Mouse (Mus musculus) liver, embryonic 14.5 days (tissue): ENCODE data around the gene Ptpn13. TPM values are rescaled to one million over a fixed set of nuclear protein-coding genes. Genes with fewer than 3 reads are reported as not detected.

Experiments
- ATAC-seq: fragments of 200-750 bp; cut with Nextera tagmentation; 2 replicates; pipeline ENCODE4 v1.8.0; 2017; ENCODE audit warnings: moderate number of reproducible peaks, mild to moderate bottlenecking, moderate library complexity; ENCODE audit not compliant: insufficient read depth
- DNase-seq, 3 experiments: peaks; one replicate each; pipeline ENCODE4 v3.0.0-alpha.2; 2012 to 2013; ENCODE audit warnings: low read depth in 3 of 3, low spot score in 3 of 3
- H3K27ac ChIP-seq: fragments of 300-500 bp; sonication (generic); 2 replicates; pipeline ENCODE4 v1.5.1; 2014; ENCODE audit warnings: moderate library complexity, mild to moderate bottlenecking, control low read depth, inconsistent platforms
- H3K27me3 ChIP-seq: fragments of 300-500 bp; sonication (generic); 2 replicates; pipeline ENCODE4 v1.6.1; 2014; ENCODE audit warnings: mild to moderate bottlenecking, low read length, moderate library complexity; ENCODE audit not compliant: control insufficient read depth, insufficient read depth
- H3K36me3 ChIP-seq: fragments of 300-500 bp; sonication (generic); replicated peaks from 2 replicates; pipeline ENCODE4 v1.6.1; 2014; ENCODE audit warnings: low read depth; ENCODE audit not compliant: control insufficient read depth, insufficient read depth
- H3K4me1 ChIP-seq, 2 experiments: fragments of 200-500 bp in 1 of 2; fragments of 300-500 bp in 1 of 2; sonication (generic) in 1 of 2; replicated peaks; 2 replicates each; pipeline ENCODE4 v1.6.1; 2012 to 2014; ENCODE audit warnings: antibody characterized with exemption in 1 of 2, inconsistent platforms in 1 of 2, low read length in 1 of 2; ENCODE audit not compliant: control insufficient read depth in 2 of 2, insufficient read depth in 2 of 2
- H3K4me2 ChIP-seq: fragments of 300-500 bp; sonication (generic); 2 replicates; pipeline ENCODE4 v1.6.1; 2014; ENCODE audit warnings: low read depth, mild to moderate bottlenecking, control low read depth, moderate library complexity
- H3K4me3 ChIP-seq, 2 experiments: fragments of 200-500 bp in 1 of 2; fragments of 300-500 bp in 1 of 2; sonication (generic) in 1 of 2; 2 replicates each; pipeline ENCODE4 v1.5.1; 2012 to 2014; ENCODE audit warnings: low read depth in 2 of 2, low read length in 2 of 2, mild to moderate bottlenecking in 2 of 2, control low read depth in 1 of 2, inconsistent platforms in 1 of 2, moderate library complexity in 1 of 2; ENCODE audit not compliant: insufficient read depth in 1 of 2
- H3K9ac ChIP-seq: fragments of 300-500 bp; sonication (generic); replicated peaks from 2 replicates; pipeline ENCODE4 v1.6.1; 2014; ENCODE audit warnings: mild to moderate bottlenecking, control low read depth, moderate library complexity
- H3K9me3 ChIP-seq: fragments of 300-500 bp; sonication (generic); 2 replicates; pipeline ENCODE4 v1.6.1; 2016; ENCODE audit warnings: low read length, mixed read lengths; ENCODE audit not compliant: control insufficient read depth
- CTCF ChIP-seq: IDR thresholded peaks from 2 replicates; pipeline ENCODE4 v1.5.1; 2016; ENCODE audit warnings: antibody characterized with exemption, low read depth, control low read depth
- EP300 ChIP-seq: IDR thresholded peaks from 2 replicates; pipeline ENCODE4 v1.6.1; 2016; ENCODE audit warnings: antibody characterized with exemption, low read depth
- WGBS: fragments of 180-500 bp; shearing (Covaris S2); extraction: QIAGEN DNeasy Blood & Tissue Kit; methylation state at CpG from one replicate; pipeline ENCODE4 v1.1.7; 2014; ENCODE audit not compliant: insufficient replicate concordance; 5-methylcytosine and 5-hydroxymethylcytosine counted together
- polyA plus RNA-seq, 2 experiments: library from polyadenylated mRNA; depleted of rRNA in 1 of 2; stranded (reverse) in 1 of 2; unstranded in 1 of 2; fragments of >200 nt; fragmentation: Nextera tagmentation in 1 of 2; extraction: Ambion mirVana in 1 of 2; gene quantifications; 2 replicates each; pipeline versions ENCODE4 v1.2.1 to v1.2.3; 2012 to 2014

The Ptpn13 gene
- polyA plus RNA-seq, 2 experiments = 0.53 to 1.0 TPM

DNA sequence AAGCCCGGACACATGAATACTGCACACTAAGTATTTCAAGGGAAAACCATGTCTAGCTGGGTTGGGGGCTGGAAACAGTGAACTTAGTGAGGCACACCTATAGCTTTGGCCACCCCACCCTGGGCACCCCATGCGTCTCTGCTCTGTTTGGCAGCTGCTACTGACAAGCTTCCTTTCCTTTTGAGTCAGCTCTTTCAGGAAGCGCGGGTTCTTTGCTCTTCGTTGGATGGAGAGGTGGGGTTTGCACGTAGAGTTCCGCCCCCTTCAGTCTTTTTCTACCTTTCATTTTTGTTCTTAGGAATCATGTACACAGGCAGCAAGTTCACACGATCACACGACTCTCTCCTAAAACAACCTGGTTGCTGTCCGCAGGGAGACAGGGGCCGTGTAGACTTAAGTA, 14.2 kb downstream of the Ptpn13 start:
- no peak overlapping the region for H3K27ac ChIP-seq
- H3K4me3 ChIP-seq = no peak overlapping the region
- ATAC-seq = no peak
- no peak overlapping the region for H3K4me2 ChIP-seq
- H3K9me3 ChIP-seq = no peaks in the 10 kb centered on the region
- peaks cover 0 to 5% of the 10 kb centered on the region in 2 experiments; a peak in 2 of 4 replicates for H3K4me1 ChIP-seq
- no peak for DNase-seq
- TF ChIP-seq EP300 (no peak), CTCF (no peak)
- H3K9ac ChIP-seq = no peak overlapping the region
- WGBS = 56% methylated on average over 11 of the region's 11 CpGs
- H3K36me3 ChIP-seq = no peaks in the 10 kb centered on the region
- H3K27me3 ChIP-seq = no peaks in the 10 kb centered on the region

DNA sequence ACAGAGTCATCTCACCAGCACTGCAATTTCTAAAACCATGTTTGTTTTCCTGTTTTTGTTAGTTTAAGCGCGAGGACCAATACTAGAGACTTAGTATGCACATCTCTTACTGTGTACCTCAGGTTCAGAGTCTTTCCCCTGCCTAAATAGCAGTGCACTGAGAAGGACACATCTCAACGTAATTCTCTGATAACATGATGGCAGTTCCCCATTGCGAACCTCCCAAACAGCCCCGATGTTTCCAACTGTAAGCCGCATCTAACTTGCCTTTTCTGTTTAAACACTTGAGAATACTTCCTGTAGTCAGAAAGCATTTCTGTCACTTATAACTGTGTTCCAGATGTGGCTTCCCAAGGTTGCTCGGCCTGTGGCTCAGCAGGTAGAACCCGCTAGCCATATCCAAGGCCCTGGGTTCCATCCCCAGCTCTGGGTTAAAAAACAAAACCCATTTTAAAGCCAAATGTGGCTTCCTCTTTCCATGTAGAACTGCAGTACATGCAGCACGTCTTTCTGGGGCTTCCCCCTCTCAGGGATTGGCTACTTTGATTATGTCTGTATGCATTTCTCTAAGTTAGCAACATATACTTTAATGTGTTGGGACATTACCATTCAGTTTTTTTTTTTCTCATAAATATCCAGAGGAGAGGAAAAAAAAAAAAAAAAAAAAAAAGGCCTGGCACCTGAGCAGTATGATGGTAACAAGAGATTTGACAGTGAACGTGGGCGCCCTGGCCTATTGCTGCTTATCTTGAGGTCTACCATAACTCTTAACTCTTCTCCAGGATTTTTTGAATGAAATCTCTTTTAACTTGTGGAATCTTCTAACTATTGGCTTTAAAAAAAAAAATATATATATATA, 15.7 kb downstream of the Ptpn13 start:
- ATAC-seq = no peak

DNA sequence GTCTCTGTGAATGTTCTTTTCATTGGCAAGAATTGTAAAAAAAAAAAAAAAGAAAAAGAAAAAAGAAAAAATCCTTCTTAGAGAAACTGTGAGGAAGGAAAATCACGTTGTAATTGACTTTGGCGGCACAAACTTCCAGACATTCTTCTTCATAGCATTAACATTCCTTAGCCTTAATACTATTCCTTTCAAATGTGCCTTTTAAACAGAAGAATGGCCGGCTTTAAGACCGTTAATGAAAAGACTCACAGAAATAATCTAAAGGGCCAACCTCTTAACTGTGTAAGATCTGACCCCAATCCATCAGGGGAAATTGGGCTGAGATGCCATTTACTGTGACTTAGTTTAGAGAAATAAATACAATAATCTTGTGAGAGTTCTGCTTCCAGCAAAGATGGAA, 16.7 kb downstream of the Ptpn13 start:
- no peak overlapping the region for H3K9ac ChIP-seq
- no peak overlapping the region for H3K4me3 ChIP-seq
- H3K36me3 ChIP-seq = no peaks in the 10 kb centered on the region
- WGBS = 77% methylated on average over 4 of the region's 4 CpGs
- H3K4me1 ChIP-seq = 0 out of 4 replicates have a peak, but pooled peaks cover 0 to 2% of the 10 kb centered on the region in 2 experiments
- no peak overlapping the region for H3K4me2 ChIP-seq
- H3K27me3 ChIP-seq = no peaks in the 10 kb centered on the region
- ATAC-seq = no peak
- TF ChIP-seq EP300 (no peak), CTCF (no peak)
- H3K9me3 ChIP-seq = no peaks in the 10 kb centered on the region
- DNase-seq = no peak
- H3K27ac ChIP-seq = no peak overlapping the region

More for the DNA sequence above, 15.7 kb downstream of the Ptpn13 start:
- Histone ChIP-seq H3K9ac (no peak overlapping the region), H3K36me3 (no peaks in the 10 kb centered on the region), H3K9me3 (no peaks in the 10 kb centered on the region), H3K4me2 (no peak overlapping the region), H3K27ac (no peak overlapping the region), H3K27me3 (no peaks in the 10 kb centered on the region), H3K4me3 (no peak overlapping the region), H3K4me1 (peaks cover 0 to 4% of the 10 kb centered on the region in 2 experiments; a peak in 2 of 4 replicates)
- WGBS = 62% methylated on average over 11 of the region's 11 CpGs
- no peak for DNase-seq
- TF ChIP-seq EP300 (no peak), CTCF (no peak)

DNA sequence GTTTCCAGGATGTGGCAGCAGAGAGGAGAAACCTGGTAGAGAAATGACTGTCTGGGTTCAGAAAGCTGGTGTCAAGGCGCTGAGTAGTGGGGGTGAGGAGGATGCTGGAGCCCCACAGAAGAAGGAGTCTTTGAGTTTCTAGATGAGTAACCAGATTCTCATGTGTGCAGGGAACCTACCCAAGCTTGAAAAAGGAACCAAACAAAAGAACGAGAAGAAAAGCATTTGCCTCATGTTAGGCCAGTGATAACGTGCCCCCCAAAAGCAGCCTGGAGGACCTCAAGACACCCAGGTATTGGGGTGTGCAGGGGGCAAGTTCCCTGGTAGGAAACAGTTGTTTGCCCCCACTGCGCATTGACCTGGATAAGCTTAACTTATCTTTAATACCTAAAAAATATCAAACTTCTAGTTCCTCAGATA, 17.3 kb downstream of the Ptpn13 start:
- Histone ChIP-seq H3K4me2 (no peak overlapping the region), H3K27ac (no peak overlapping the region), H3K4me3 (no peak overlapping the region), H3K36me3 (no peaks in the 10 kb centered on the region), H3K9me3 (no peaks in the 10 kb centered on the region), H3K4me1 (0 out of 4 replicates have a peak, but pooled peaks cover 0 to 2% of the 10 kb centered on the region in 2 experiments), H3K27me3 (no peaks in the 10 kb centered on the region), H3K9ac (no peak overlapping the region)
- DNase-seq (no peak), ATAC-seq (no peak)
- TF ChIP-seq CTCF = no peak
- TF ChIP-seq EP300 = no peak
- WGBS = 73% methylated on average over 4 of the region's 4 CpGs

DNA sequence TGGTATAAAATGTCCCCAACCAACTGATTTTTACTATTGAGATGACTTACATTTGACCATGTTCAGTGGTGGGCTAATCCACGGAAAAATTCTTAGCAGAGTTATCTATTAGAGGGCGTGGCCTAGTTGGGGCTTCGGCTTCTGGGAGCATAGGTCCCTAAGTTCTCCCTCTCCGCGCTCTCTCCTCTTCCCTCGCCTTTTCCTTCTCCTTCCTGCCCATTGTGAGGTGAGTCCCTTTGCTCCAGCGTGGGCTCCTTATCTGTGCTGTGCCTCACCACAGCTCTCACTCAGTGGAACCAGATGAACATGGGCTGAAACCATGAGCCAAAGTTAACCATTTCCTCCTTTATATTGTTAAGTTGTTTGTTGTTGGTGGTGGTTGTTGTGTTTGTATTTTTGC, 17.9 kb downstream of the Ptpn13 start:
- no peak overlapping the region for H3K4me3 ChIP-seq
- H3K9me3 ChIP-seq = no peaks in the 10 kb centered on the region
- H3K27me3 ChIP-seq = no peaks in the 10 kb centered on the region
- no peak for DNase-seq
- 0 out of 4 replicates have a peak, but pooled peaks cover 0 to 2% of the 10 kb centered on the region in 2 experiments for H3K4me1 ChIP-seq
- ATAC-seq = no peak
- H3K4me2 ChIP-seq = no peak overlapping the region
- no peak overlapping the region for H3K9ac ChIP-seq
- no peak overlapping the region for H3K27ac ChIP-seq
- TF ChIP-seq CTCF (no peak), EP300 (no peak)
- 37% methylated on average over 7 of the region's 7 CpGs for WGBS
- H3K36me3 ChIP-seq = no peaks in the 10 kb centered on the region
